Mouse (Mus musculus): ENCODE results near the gene Rnf213.

DNA sequence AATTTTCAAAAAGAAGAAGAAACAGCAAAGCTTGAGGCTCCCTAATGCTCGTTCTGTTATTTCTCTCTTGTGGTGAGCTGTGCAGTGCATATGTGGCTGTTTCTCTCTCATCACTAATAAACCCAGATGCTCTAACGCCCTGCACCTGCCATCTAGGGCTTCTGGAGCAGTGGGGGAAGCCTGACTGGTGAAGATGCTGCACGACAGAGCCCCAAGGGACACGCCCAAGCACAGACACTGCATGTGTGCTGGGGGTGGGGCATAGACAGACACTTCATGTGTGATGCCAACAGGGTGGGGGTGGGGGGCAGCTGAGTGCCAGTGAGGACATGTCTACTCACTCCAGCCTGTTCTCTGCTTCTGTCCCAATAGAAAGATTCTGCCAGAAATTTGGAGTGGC is 41.4 kb downstream of the Rnf213 start:
- TF ChIP-seq CTCF (IDR thresholded peaks at IDR 0.05; ENCODE audit: insufficient read depth, low read length) (no peak), POLR2A (IDR thresholded peaks at IDR 0.05; ENCODE audit: borderline replicate concordance, extremely low read depth, low read depth, low read length) (no peak)
